10 mouse cellular contexts compared by ENCODE assay signal in genomic region chr9:116323871-116324721, GRCm38 (mm10).
A peak's percentile ranks its signal among the peaks of the same experiment; 100 is the strongest.
DNase-seq lines count a peak whose midpoint lies in the region; ATAC-seq and TF ChIP-seq lines count a peak whose summit lies in the region.
"Had no signal": no experiment of that assay in that cellular context is flagged by ENCODE, and none has a peak within 500 bp of the region (broad histone marks: within the 10 kb centered on the region; RNA-seq: fewer than 3 reads in every experiment).

No protein-coding gene starts in this region.

- no peak overlapping the region for H3K4me3 ChIP-seq in gastrocnemius, adult 2 months
- H3K4me3 ChIP-seq in limb, embryonic 13.5 days: no peak overlapping the region
- no peak overlapping the region for H3K4me3 ChIP-seq in stomach, postnatal 0 days (ENCODE audit: low read depth, low read length)
- H3K4me3 ChIP-seq: liver, embryonic 15.5 days had no signal

- intact Hi-C loops in gastrocnemius, adult 2 months (cut with DNase I): no loop called here

- WGBS in limb, embryonic 13.5 days: 59% methylated on average over 9 of the region's 9 CpGs
- 70% methylated on average over 9 of the region's 9 CpGs for WGBS in stomach, postnatal 0 days

- no peaks in the 10 kb centered on the region for H3K27me3 ChIP-seq in limb, embryonic 13.5 days
- no peaks in the 10 kb centered on the region for H3K27me3 ChIP-seq in stomach, postnatal 0 days (ENCODE audit: control insufficient read depth, insufficient read depth, low read length)
- H3K27me3 ChIP-seq: liver, embryonic 15.5 days had no signal

- H3K4me2 ChIP-seq in limb, embryonic 13.5 days (replicated peaks): no peak overlapping the region
- H3K4me2 ChIP-seq in stomach, postnatal 0 days (replicated peaks; ENCODE audit: low read depth): no peak overlapping the region
- H3K4me2 ChIP-seq: liver, embryonic 15.5 days had no signal

- no peaks in the 10 kb centered on the region for H3K36me3 ChIP-seq in limb, embryonic 13.5 days
- H3K36me3 ChIP-seq in stomach, postnatal 0 days (ENCODE audit: control insufficient read depth, insufficient read depth, low read length): no peaks in the 10 kb centered on the region
- H3K36me3 ChIP-seq: liver, embryonic 15.5 days had no signal

- no peak for ATAC-seq in limb, embryonic 13.5 days (ENCODE audit: low FRiP score, low read depth)
- no peak for ATAC-seq in stomach, postnatal 0 days (ENCODE audit: low FRiP score, low TSS enrichment)
- ATAC-seq: CD4-positive, CD25-positive, alpha-beta regulatory T cell, adult 4 months had no signal

- H3K4me1 ChIP-seq in limb, embryonic 13.5 days: peaks cover 30% of the 10 kb centered on the region
- no peaks in the 10 kb centered on the region for H3K4me1 ChIP-seq in stomach, postnatal 0 days (replicated peaks; ENCODE audit: control insufficient read depth, insufficient read depth)

- no peak for TF ChIP-seq CTCF in gastrocnemius, adult 2 months (IDR thresholded peaks at IDR 0.05)
- no peak for TF ChIP-seq CTCF in stomach, postnatal 0 days (IDR thresholded peaks at IDR 0.05; ENCODE audit: low read depth)

- H3K9ac ChIP-seq in limb, embryonic 13.5 days: no peak overlapping the region
- no peak overlapping the region for H3K9ac ChIP-seq in stomach, postnatal 0 days (ENCODE audit: low read length)
- H3K9ac ChIP-seq: liver, embryonic 15.5 days had no signal

- TF ChIP-seq EP300 in stomach, postnatal 0 days (optimal IDR thresholded peaks at IDR 0.05): no peak

- H3K27ac ChIP-seq in gastrocnemius, adult 2 months: peak overlapping the region; percentile 75
- H3K27ac ChIP-seq in limb, embryonic 13.5 days: peak overlapping the region; percentile 16; the same call in 1 of the 2 replicates
- H3K27ac ChIP-seq in stomach, postnatal 0 days (replicated peaks): peak overlapping the region; percentile 53
- H3K27ac ChIP-seq: liver, embryonic 15.5 days had no signal

- peak; percentile 31 for DNase-seq in gastrocnemius, adult 2 months
- no peak for DNase-seq in gastrocnemius, adult 8-10 months (ENCODE audit: low spot score in 2 of 2)
- peak; percentile 11 for DNase-seq in spleen, adult 12 weeks (ENCODE audit: low spot score)
- DNase-seq in spleen, postnatal 14 days (ENCODE audit: low spot score in 2 of 2): no peak
- no peak for DNase-seq in stomach, postnatal 0 days (ENCODE audit: low spot score)
- no peak for DNase-seq in cerebellum, adult 11 months
- DNase-seq in urinary bladder, postnatal 14 days (ENCODE audit: low spot score): no peak

- H3K9me3 ChIP-seq in limb, embryonic 13.5 days: no peaks in the 10 kb centered on the region
- no peaks in the 10 kb centered on the region for H3K9me3 ChIP-seq in stomach, postnatal 0 days (ENCODE audit: control insufficient read depth, low read length)
- H3K9me3 ChIP-seq: liver, embryonic 15.5 days had no signal

Comparison
In these comparisons a context has a peak if more than half of its experiments do, and no peak if none do; other contexts are left out.
1. DNase-seq: peak in gastrocnemius, adult 2 months (single experiment) and spleen, adult 12 weeks (single experiment); none in gastrocnemius, adult 8-10 months (0 of 2), spleen, postnatal 14 days (0 of 2), stomach, postnatal 0 days (single experiment), cerebellum, adult 11 months (single experiment) and urinary bladder, postnatal 14 days (single experiment).
2. H3K27ac ChIP-seq: peak in every context shown above with its lines; median percentile 75 in gastrocnemius, adult 2 months; 53 in stomach, postnatal 0 days; 16 in limb, embryonic 13.5 days.